Mouse (Mus musculus) neural tube, embryonic 11.5 days (tissue): ENCODE measurements around the gene Lpp. TPM values are rescaled to one million over a fixed set of nuclear protein-coding genes. Genes with fewer than 3 reads are reported as not detected.

Experiments
- ATAC-seq: fragments of 200-750 bp; cut with Nextera tagmentation; 2 replicates; pipeline ENCODE4 v1.8.0; 2017; ENCODE audit warnings: moderate number of reproducible peaks, mild to moderate bottlenecking, moderate TSS enrichment, moderate library complexity; ENCODE audit not compliant: insufficient read depth, low FRiP score, low TSS enrichment
- DNase-seq: peaks from one replicate; pipeline ENCODE4 v3.0.0-alpha.2; 2015; ENCODE audit warnings: low spot score
- H3K27ac ChIP-seq: fragments of 300-500 bp; sonication (generic); 2 replicates; pipeline ENCODE4 v1.5.1; 2014; ENCODE audit warnings: low read depth, mild to moderate bottlenecking, low read length
- H3K27me3 ChIP-seq: fragments of 300-500 bp; sonication (generic); 2 replicates; pipeline ENCODE4 v1.6.1; 2014; ENCODE audit warnings: mild to moderate bottlenecking, low read length, mixed read lengths; ENCODE audit not compliant: control insufficient read depth, insufficient read depth
- H3K36me3 ChIP-seq: fragments of 300-500 bp; sonication (generic); 2 replicates; pipeline ENCODE4 v1.6.1; 2014; ENCODE audit warnings: mild to moderate bottlenecking, low read length, moderate library complexity, mixed read lengths; ENCODE audit not compliant: control insufficient read depth, insufficient read depth
- H3K4me1 ChIP-seq: fragments of 300-500 bp; sonication (generic); 2 replicates; pipeline ENCODE4 v1.6.1; 2014; ENCODE audit warnings: low read length, mixed read lengths; ENCODE audit not compliant: control insufficient read depth, insufficient read depth
- H3K4me2 ChIP-seq: fragments of 300-500 bp; sonication (generic); 2 replicates; pipeline ENCODE4 v1.6.1; 2014; ENCODE audit warnings: low read depth, mild to moderate bottlenecking, moderate library complexity
- H3K4me3 ChIP-seq: fragments of 300-500 bp; sonication (generic); 2 replicates; pipeline ENCODE4 v1.5.1; 2014; ENCODE audit warnings: low read depth, low read length
- H3K9ac ChIP-seq: fragments of 300-500 bp; sonication (generic); 2 replicates; pipeline ENCODE4 v1.6.1; 2014; ENCODE audit warnings: mild to moderate bottlenecking, low read length
- H3K9me3 ChIP-seq: fragments of 300-500 bp; sonication (generic); 2 replicates; pipeline ENCODE4 v1.6.1; 2016; ENCODE audit warnings: low read length; ENCODE audit not compliant: control insufficient read depth
- WGBS: fragments of 180-500 bp; shearing (Covaris S2); extraction: QIAGEN DNeasy Blood & Tissue Kit; methylation state at CpG from one replicate; pipeline ENCODE4 v1.1.7; 2014; 5-methylcytosine and 5-hydroxymethylcytosine counted together
- polyA plus RNA-seq: library from polyadenylated mRNA; unstranded; fragments of >200 nt; fragmentation: Nextera tagmentation; extraction: Ambion mirVana; gene quantifications from 2 replicates; pipeline ENCODE4 v1.2.1, GENCODE M21; 2014

Lpp gene
- polyA plus RNA-seq, 1 experiment from 2014 or later = 21.7 TPM

GRCm38 (mm10) chr16:24435115-24435553, 41.8 kb downstream of the Lpp start:
- 75% methylated on average over 6 of the region's 6 CpGs for WGBS
- ATAC-seq (no peak), DNase-seq (no peak)
- no peak overlapping the region for H3K4me2 ChIP-seq
- no peak overlapping the region for H3K4me3 ChIP-seq
- no peak overlapping the region for H3K27ac ChIP-seq
- no peak overlapping the region for H3K9ac ChIP-seq
- H3K4me1 ChIP-seq = peaks cover 9% of the 10 kb centered on the region
- no peaks in the 10 kb centered on the region for H3K36me3 ChIP-seq
- no peaks in the 10 kb centered on the region for H3K9me3 ChIP-seq
- H3K27me3 ChIP-seq = no peaks in the 10 kb centered on the region

DNA sequence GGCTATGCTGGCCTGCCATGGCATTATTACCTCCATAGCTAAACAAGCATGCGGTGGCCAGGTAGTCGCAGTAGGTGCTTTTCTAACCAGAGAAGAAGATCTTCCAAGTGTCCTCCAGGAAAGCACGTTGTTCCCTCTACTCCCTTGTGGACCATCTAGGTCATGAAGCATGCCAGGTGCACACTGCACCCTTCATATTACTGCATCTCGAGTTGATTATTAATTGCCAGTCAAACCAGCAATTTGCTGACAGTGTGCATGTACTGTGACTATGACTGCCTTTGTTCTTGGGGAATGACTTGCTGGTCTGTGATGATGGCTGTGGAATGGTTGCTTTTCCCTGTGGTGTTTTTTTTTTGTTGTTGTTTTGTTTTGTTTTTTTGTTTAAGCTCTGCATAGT, 45.1 kb downstream of the Lpp start:
- H3K4me1 ChIP-seq = peaks cover 12% of the 10 kb centered on the region
- no peak overlapping the region for H3K27ac ChIP-seq
- H3K4me2 ChIP-seq = no peak overlapping the region
- no peak for ATAC-seq
- no peaks in the 10 kb centered on the region for H3K9me3 ChIP-seq
- H3K9ac ChIP-seq = no peak overlapping the region
- no peaks in the 10 kb centered on the region for H3K36me3 ChIP-seq
- WGBS = 88% methylated on average over 4 of the region's 4 CpGs
- H3K4me3 ChIP-seq = no peak overlapping the region
- H3K27me3 ChIP-seq = no peaks in the 10 kb centered on the region
- DNase-seq = no peak

- WGBS = 19% methylated on average over 1 of the region's 1 CpGs
- Histone ChIP-seq H3K4me3 (no peak overlapping the region), H3K9me3 (no peaks in the 10 kb centered on the region), H3K4me2 (no peak overlapping the region), H3K4me1 (peaks cover 5% of the 10 kb centered on the region; the same call in 1 of the 2 replicates), H3K27me3 (no peaks in the 10 kb centered on the region), H3K27ac (no peak overlapping the region), H3K36me3 (no peaks in the 10 kb centered on the region), H3K9ac (no peak overlapping the region)
- DNase-seq = no peak
- ATAC-seq = no peak
Measured at GRCm38 (mm10) chr16:24441338-24441737, 48.0 kb downstream of the Lpp start.

GRCm38 (mm10) chr16:24442500-24443122, 49.3 kb downstream of the Lpp start:
- 58% methylated on average over 5 of the region's 5 CpGs for WGBS

DNA sequence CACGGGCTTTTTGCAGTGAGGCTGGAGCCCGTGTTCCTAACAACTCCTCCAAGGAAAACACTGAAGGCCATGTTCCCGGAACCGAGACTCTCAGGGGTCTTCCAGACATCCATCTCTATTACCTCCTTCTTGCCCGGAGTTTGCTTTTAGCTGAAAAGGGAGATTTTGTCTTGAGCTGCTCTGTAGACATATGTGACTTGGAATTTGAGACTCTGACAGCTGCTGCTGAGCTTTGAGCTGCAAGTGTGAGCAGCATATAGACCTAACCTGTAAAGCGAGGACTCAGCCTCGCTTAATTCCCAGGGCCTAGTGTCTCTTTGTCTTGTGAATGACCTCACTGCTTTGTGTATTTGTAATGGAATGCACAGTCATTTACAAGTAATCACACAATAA, 49.8 kb downstream of the Lpp start:
- 43% methylated on average over 7 of the region's 7 CpGs for WGBS
- no peak overlapping the region for H3K27ac ChIP-seq

More at GRCm38 (mm10) chr16:24442500-24443122, 49.3 kb downstream of the Lpp start:
- ATAC-seq (no peak), DNase-seq (no peak)
- Histone ChIP-seq H3K4me2 (no peak overlapping the region), H3K9me3 (no peaks in the 10 kb centered on the region), H3K27ac (no peak overlapping the region), H3K4me1 (peaks cover 5% of the 10 kb centered on the region; the same call in 1 of the 2 replicates), H3K9ac (no peak overlapping the region), H3K36me3 (no peaks in the 10 kb centered on the region), H3K27me3 (no peaks in the 10 kb centered on the region), H3K4me3 (no peak overlapping the region)

DNA sequence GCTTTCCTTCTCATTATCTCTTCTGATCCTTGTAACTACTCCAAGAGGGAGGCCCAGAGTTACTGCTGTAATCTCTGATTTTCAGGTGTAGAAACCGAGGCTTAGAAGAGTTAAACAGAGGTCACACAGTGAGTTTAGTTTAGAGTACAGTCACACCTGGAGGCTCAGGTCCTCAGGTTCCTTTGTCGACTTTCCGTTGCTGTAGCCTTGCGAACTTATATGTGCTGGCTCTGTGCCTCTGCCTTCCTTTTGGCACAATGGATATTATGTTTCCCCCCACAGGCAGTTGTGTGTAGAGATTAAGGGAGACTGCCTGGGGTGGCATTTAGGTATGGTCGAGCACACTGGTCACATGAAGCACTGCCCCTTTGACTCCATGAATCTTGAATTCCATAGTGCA, 50.2 kb downstream of the Lpp start:
- WGBS = 51% methylated on average over 5 of the region's 5 CpGs
- Histone ChIP-seq H3K27me3 (no peaks in the 10 kb centered on the region), H3K4me1 (peaks cover 5% of the 10 kb centered on the region; the same call in 1 of the 2 replicates), H3K4me2 (no peak overlapping the region), H3K36me3 (no peaks in the 10 kb centered on the region), H3K9me3 (no peaks in the 10 kb centered on the region), H3K4me3 (no peak overlapping the region), H3K27ac (no peak overlapping the region), H3K9ac (no peak overlapping the region)
- ATAC-seq = no peak
- no peak for DNase-seq

More for the DNA sequence above, 49.8 kb downstream of the Lpp start:
- Histone ChIP-seq H3K4me3 (no peak overlapping the region), H3K4me2 (no peak overlapping the region), H3K4me1 (peaks cover 5% of the 10 kb centered on the region; the same call in 1 of the 2 replicates), H3K36me3 (no peaks in the 10 kb centered on the region), H3K9me3 (no peaks in the 10 kb centered on the region), H3K9ac (no peak overlapping the region), H3K27me3 (no peaks in the 10 kb centered on the region)
- ATAC-seq = no peak
- no peak for DNase-seq

GRCm38 (mm10) chr16:24444818-24445217, 51.5 kb downstream of the Lpp start:
- Histone ChIP-seq H3K4me1 (peaks cover 10% of the 10 kb centered on the region; the same call in 1 of the 2 replicates), H3K9ac (no peak overlapping the region)

DNA sequence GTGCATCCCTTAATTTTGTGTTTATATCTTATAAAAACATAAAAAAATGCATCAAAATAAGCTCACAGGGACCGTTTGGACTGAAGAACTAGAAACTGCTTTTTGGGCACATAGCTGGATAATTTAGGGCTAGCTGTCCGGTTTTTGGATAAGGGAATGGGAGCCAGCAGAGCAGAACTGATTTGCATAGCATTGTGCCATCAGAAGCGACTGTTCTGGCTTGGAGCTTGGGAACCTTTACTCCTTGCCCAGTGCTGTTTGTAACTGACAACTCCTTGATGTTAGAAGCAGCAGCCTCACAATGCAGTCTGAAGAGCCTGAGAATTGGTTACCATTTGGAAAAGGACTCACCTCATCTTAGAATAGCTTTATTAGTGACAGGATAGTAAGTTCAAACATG, 52.2 kb downstream of the Lpp start:
- WGBS = 68% methylated on average over 3 of the region's 3 CpGs
- no peak for DNase-seq
- Histone ChIP-seq H3K27me3 (no peaks in the 10 kb centered on the region), H3K27ac (no peak overlapping the region), H3K4me1 (peaks cover 10% of the 10 kb centered on the region; the same call in 1 of the 2 replicates), H3K36me3 (no peaks in the 10 kb centered on the region), H3K9me3 (no peaks in the 10 kb centered on the region), H3K9ac (no peak overlapping the region), H3K4me3 (no peak overlapping the region), H3K4me2 (no peak overlapping the region)
- no peak for ATAC-seq

More at GRCm38 (mm10) chr16:24444818-24445217, 51.5 kb downstream of the Lpp start:
- WGBS = 58% methylated on average over 4 of the region's 4 CpGs
- Histone ChIP-seq H3K27me3 (no peaks in the 10 kb centered on the region), H3K27ac (no peak overlapping the region), H3K4me3 (no peak overlapping the region), H3K4me2 (no peak overlapping the region), H3K36me3 (no peaks in the 10 kb centered on the region), H3K9me3 (no peaks in the 10 kb centered on the region)
- ATAC-seq = no peak
- DNase-seq = no peak

DNA sequence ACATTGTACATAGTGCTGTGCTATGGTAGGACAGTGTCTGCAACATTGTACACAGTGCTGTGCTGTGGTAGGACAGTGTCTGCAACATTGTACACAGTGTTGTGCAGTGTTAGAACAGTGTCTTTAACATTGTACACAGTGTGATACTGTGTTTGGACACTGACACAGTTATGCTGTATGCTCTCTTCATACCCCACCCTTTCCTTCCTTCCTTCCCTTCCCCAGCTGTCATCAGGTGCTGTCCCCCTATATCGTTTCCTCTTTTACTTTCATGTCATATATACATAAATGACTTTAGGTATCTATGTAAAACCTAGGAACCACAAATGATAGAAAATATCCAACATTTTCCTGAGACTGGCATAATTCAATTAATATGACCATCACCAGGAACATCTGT, 53.1 kb downstream of the Lpp start:
- DNase-seq = no peak
- Histone ChIP-seq H3K27me3 (no peaks in the 10 kb centered on the region), H3K4me1 (peaks cover 10% of the 10 kb centered on the region; the same call in 1 of the 2 replicates), H3K9ac (no peak overlapping the region), H3K36me3 (no peaks in the 10 kb centered on the region), H3K4me2 (no peak overlapping the region), H3K27ac (no peak overlapping the region), H3K9me3 (no peaks in the 10 kb centered on the region), H3K4me3 (no peak overlapping the region)
- WGBS = 88% methylated on average over 1 of the region's 1 CpGs
- no peak for ATAC-seq
